Mouse (Mus musculus): ENCODE measurements around the gene Bet1.

The Bet1 gene

DNA sequence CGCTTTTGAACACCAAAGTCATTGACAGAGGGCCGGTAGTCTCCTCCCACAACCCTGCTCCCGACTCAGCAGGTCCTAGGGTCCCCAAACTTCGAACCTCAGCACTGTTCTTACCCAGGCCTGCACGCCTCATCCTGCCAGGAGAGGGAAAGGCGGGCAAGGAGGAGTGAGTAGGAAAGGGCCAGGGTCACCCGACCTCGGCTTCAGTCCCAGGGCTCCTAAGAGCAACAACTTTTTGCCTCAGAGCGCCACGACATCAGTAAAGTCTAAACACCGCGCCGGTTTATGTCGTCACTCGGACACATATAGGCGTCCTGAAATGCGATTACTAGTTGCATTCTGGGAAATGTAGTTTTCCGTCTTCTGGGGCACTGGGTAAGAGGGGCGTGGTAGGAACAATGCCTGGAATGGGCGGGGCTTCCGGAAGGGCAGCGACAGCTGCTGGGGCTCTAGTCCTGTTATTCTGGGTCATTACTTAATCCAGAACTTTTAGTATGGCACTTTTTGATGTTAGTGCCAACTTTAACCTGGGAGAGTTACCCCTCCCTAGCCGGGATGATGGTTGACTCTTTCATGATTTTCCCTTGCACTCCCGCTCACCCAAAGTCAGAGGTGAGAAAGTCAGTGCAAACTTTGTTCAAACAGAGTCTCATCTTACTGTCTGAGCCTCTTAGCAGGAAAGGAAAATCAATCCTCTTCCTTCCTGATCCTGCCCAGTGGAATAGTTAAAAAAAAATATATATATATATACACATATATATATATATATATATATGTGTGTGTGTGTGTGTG is at the start of gene Bet1:
TSS of gene Bet1 (minus strand) at position 310 of the 792 bp plus-strand sequence.
- peak; percentile 86 to 94 for DNase-seq (ENCODE audit: low spot score in 2 of 2)

DNA sequence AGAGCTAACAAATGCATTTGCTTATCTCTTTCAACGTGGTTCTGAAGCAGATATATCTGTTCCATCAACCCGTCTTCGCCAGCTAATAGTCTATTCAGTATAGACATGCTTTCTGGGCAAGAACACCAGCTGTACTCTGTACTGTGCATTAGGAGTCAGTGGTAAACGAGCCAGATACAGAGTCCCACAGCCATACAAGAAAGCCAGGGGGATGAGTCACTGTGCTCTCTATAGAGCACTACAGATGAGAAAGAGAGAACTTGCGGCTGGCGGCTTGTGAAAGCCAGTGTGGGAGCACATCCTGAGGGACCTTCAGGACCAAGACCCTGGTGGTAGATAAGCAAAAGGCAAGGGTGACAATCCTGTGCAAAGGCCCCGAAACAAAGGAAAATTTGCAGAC is 45.5 kb upstream of the Bet1 start:
- no peak for DNase-seq (ENCODE audit: low spot score in 2 of 2)

DNA sequence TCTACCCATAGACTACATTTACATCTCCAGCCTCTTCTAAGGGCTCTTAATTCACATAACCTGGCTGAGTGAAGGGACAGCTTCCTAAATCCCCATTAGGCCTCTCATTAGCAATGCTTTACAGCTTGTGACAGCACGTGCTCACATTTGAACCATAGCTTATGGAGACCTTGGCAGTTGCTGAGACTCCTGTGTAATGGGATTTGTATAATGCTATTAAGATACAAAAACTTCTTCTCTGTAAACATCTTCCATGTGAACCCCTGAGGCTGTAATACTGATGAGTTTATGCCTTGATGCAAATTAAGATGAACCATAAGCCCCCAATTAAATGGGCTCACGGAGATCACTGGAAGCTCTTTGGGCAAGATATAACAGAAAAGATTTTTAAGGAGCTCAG is 44.4 kb upstream of the Bet1 start:
- no peak for DNase-seq (ENCODE audit: low spot score in 2 of 2)

DNA sequence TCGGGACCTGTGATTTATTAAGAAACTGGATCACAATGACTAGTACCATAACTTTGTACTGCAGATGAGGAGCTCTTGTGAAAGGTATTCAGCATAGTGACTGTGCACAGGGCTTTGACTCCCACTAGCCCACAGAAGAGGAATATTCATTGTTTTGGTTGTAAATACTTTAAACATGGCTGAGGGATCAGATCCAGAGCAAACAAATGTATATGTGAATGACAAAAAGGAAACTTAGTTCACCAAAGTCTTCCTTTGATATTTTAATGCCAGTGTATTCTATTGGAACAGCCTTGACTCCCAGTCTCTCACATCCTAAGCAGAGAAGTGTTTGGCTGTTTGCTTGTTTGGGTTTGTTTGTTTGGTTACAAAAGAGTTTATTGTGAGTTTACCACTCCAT is 31.8 kb upstream of the Bet1 start:
- DNase-seq (ENCODE audit: low spot score in 2 of 2), result no peak

DNA sequence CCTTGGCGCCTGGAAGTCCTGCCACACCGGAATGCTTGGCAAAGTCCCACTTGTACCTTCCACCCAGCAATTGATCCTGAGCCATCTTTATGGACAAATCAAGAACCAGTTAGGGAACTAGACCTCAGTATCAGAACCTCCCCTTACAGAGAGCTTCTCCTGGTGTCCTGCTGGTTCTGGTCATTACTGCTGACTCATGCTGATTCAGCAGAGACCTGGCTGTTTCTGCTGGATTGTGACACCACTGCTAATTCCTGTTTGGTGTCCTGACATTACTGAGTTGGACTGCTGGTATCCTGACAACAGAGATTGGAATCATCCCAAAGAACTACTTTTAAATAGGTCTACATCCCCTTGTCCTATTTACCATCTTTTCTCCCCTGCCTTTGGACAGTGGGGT is 3.7 kb upstream of the Bet1 start:
- no peak for DNase-seq (ENCODE audit: low spot score in 2 of 2)

DNA sequence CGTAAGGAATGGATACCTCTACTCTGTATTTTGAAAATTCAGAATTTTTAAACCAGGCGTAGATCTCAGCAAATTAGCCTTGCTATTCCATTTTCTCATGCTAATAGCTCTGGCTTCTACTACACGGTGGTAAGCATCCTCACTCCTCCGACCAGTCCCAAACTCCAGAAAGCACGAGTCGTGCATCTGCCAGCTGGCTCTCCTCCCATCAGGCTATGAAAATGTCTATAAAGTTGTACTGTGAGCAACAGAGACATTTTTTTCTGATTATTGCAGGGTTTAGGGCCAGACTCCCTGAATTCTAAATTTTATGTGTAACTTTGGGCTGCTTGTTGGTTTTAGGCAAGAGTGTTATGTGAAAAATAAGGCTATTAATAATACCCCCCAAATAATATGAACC is 14.5 kb downstream of the Bet1 start:
- DNase-seq (ENCODE audit: low spot score in 2 of 2), result no peak

DNA sequence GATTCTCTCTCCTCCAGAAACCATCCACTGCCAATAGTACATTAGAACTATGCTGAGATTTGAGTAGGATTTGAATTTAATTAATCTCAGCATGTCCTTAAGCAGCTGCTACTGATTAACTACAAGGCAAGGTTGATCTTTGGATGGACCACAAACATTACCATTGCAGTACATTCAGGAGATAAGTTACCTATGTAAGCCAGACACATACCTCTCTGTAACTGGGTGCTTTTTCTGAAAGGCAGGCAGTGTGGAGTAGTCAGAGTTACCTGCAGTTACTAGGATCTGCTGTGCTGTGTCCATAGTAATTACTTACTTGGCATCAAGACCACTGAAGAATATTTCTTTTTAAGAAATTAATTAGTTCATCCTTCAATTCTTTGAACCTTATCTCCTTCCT is 17.1 kb downstream of the Bet1 start:
- DNase-seq (ENCODE audit: low spot score in 2 of 2), result no peak

DNA sequence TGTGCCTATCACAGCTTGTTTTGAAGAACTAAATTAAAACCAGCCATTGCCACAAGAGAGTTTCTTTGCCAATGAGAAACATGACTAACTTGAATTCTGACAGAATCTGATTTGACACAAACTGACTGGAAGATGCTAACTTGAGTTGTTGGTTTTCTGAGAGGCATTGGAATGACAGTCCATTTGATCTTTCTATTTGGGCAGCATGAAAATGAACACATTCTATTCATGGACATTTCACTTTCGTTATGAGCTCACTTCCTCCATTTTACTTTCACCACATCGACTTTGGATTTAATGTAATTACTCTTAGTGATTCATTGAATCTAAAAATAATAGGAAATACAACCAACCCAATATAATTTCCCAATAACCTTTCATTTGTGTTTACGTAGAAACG is 32.4 kb downstream of the Bet1 start:
- no peak for DNase-seq (ENCODE audit: low spot score in 2 of 2)

DNA sequence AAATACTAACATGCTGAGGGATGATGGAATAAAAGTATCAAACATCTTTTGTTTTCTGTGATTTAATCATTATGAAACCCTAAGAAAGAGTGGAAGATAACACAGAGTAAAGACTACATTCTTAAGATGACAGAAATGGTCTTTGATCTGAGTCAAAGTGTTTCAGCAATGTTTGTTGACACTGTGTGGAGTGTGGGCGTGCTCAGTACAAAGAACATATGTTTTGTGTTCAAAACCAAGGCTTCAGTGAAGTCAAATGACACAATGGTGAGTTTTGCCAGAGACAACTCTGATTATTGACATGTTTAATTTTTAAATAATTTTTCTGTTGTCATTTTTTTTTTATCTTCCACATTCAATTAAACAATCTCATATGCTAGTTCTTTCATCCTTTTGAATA is 33.9 kb downstream of the Bet1 start:
- no peak for DNase-seq (ENCODE audit: low spot score in 2 of 2)

DNA sequence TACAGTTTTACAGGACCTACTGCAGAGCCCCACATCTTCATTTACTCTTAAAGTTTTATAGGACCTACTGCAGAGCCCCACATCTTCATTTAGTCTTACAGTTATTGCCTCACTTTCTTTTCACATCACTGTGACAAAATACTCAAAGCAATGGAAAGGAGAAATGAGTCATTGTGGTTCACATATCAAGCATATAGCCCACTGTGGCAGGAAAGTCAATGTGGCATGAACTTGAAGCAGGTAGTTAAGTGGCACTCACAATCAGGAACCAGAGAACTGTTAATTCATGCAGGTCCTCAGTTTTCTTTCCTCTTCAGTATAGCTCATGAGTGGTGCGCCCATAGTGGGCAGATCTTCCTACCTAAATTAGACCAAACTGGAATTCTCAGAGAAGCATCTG is 39.6 kb downstream of the Bet1 start:
- no peak for DNase-seq (ENCODE audit: low spot score in 2 of 2)

DNA sequence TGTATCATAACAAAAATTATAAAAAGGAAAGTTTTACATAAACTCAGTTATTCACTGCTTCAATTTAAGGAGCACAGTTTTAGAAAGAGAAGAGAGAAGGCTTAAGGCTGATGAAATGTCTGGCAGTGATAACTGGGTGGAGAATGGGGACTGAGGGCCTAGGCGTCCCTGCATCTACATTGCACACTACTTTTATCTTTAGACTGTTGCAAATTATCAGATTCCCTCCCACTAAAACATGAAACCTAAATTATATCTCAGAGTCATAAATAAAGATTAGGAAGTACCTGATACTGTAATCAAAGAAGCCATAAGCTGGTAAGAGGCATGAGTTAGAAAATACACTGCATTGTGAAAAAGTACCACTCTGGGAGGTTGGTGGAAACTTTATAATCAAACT is 45.0 kb downstream of the Bet1 start:
- no peak for DNase-seq (ENCODE audit: low spot score in 2 of 2)

DNA sequence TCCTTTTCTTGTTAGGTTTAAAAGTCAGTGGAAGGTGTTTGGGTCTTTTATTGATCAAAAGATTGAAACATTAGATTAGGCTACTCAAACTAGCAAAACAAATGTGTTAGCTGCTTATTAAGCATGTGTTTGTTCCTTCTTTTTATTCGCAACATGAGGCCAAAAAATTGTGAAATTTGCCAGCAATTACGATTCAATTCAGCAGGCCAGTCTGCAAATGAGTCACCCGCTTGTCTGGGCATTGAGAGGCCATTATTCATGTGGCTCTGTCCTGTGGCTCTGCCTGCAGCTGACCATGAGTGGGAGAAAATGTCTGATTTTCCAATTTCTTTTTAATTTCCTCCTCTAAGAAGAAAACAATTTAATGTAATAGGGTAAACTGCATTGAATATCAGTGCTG is 55.8 kb downstream of the Bet1 start:
- DNase-seq (ENCODE audit: low spot score in 2 of 2), result no peak

All from frontal cortex, postnatal 36 days (tissue).